Mouse (Mus musculus) spleen, adult 2 months (tissue): ENCODE data around the gene Podnl1.

Source experiments
- CTCF ChIP-seq: fragments of 200-500 bp; IDR thresholded peaks from 2 replicates; pipeline ENCODE4 v1.5.1; 2011; ENCODE audit warnings: mild to moderate bottlenecking, inconsistent platforms; ENCODE audit not compliant: insufficient read depth, insufficient read length, insufficient replicate concordance; ENCODE audit errors: extremely low read depth
- POLR2A ChIP-seq: fragments of 200-500 bp; IDR thresholded peaks from 2 replicates; pipeline ENCODE4 v1.6.1; 2011; ENCODE audit warnings: low read depth, low read length, inconsistent platforms

DNA sequence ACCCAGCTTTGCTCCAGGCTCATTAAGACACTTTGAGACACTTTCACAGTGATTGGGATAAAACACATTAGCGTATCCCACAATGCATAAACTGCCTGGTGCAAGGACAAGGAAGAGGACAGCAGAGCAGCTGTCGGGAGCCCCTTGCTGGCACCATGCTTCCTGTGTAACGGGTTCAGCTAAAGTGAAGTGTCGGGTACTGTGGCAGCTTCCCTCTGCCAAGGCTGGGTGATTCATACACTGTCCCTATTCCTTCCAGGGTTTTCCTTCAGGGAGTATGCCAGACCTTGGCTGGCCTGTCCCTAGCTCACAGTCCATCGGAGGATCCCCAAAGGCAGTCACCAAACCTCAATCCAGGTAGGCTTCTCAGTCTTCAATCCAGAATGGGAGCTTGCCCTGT is 44.3 kb downstream of the Podnl1 start:
- no peak for TF ChIP-seq CTCF
- TF ChIP-seq POLR2A = no peak
